Mouse (Mus musculus): ENCODE data around the gene Dcun1d2. TPM values are rescaled to one million over a fixed set of nuclear protein-coding genes. Genes with fewer than 3 reads are reported as not detected.

The Dcun1d2 gene
- total RNA-seq, 2 experiments from 2014 or later: 72.0 to 72.2 TPM

DNA sequence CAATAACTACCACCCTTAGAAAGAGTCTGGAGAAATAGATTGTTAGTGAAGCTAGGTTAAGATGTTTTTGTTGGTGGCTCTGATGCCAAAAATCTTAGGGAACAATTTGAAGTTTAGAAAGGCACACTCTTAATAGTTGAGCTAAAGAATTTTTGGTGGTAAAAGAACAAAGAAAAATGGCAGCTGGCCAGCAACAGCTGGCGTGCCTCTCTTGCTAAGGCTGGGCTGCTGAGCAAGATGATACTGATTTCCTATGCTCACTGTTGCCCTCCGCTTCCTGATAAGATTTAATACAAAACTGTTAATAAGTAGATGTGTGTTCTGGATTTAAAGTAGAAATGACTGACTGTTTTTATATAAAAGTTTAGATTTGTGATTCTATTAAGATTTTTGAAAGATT, 20.4 kb downstream of the Dcun1d2 start:
- intact Hi-C loops (cut with DNase I): no loop called here
- DNase-seq: no peak

- intact Hi-C loops (cut with DNase I): no loop called here
- DNase-seq: no peak
Measured at GRCm38 (mm10) chr8:13263376-13263775, 24.6 kb downstream of the Dcun1d2 start.

DNA sequence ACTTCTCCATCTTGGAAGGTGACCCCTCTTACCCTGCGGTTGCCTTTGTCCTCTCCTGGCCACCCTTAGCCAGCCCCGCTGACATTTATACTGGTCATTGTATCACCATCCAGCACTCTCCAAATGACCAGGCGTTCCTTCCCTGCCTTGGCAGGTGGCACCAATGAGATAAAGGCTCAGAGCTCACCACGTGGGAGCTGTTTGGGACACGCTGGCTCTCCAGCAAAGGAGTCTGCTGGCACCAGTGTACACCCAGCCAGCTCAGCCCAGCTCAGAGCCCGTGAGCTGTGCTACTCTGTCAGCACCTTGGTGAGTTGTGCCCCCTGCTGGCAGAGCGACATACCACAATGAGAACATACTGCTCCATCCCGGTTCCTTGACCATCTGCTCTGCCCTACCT, 33.9 kb downstream of the Dcun1d2 start, which contains the start of gene Adprhl1:
Adprhl1 (minus strand) TSS at position 144 of the 400 bp plus-strand sequence.
- intact Hi-C loops (cut with DNase I): loop anchor here (2.0 kb wide), 1 partner anchor 39 kb away; no protein-coding TSS in a partner anchor
- peak; percentile 67 to 71 for DNase-seq

DNA sequence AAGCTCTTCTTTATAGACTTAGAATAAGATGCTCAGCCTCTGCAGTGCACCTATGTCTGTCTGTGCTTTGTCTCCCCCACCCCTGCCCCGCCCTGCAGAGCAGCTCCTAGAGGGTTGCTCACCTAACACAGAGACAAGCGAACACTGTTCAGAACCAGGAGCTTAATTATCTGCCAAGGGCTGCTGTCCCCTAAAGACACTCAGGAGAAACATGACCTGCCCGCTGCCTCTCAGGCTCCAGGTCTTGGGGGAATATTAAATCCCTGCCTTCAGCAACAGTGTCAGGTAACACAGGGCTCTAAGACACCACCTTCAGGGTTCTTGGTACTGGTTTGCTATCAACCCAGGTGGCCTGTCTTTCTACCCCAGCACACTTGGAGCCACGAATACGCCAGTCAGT, 34.5 kb downstream of the Dcun1d2 start:
- no peak for DNase-seq
- intact Hi-C loops (cut with DNase I): no loop called here

DNA sequence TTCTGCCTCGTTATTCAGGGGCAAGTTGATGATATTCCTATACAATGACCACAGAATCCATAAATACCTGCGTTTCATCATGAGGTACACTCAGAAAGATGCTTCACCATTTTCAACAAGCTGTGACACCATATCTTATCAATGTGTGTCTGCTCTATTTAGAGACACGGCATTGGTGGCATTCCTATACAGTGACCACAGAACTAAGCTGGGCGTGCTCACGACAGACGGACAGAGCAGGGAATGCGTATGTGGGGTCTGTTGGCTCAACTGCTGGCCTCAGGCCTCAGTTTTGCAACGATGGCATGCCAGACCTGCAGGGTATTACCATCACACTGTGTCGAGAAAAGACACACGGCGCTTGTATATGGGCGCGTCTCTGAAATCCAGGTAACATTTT, 35.1 kb downstream of the Dcun1d2 start:
- intact Hi-C loops (cut with DNase I): no loop called here
- DNase-seq: no peak

GRCm38 (mm10) chr8:13244343-13244880, 43.5 kb downstream of the Dcun1d2 start:
- intact Hi-C loops (cut with DNase I): no loop called here
- DNase-seq: no peak

DNA sequence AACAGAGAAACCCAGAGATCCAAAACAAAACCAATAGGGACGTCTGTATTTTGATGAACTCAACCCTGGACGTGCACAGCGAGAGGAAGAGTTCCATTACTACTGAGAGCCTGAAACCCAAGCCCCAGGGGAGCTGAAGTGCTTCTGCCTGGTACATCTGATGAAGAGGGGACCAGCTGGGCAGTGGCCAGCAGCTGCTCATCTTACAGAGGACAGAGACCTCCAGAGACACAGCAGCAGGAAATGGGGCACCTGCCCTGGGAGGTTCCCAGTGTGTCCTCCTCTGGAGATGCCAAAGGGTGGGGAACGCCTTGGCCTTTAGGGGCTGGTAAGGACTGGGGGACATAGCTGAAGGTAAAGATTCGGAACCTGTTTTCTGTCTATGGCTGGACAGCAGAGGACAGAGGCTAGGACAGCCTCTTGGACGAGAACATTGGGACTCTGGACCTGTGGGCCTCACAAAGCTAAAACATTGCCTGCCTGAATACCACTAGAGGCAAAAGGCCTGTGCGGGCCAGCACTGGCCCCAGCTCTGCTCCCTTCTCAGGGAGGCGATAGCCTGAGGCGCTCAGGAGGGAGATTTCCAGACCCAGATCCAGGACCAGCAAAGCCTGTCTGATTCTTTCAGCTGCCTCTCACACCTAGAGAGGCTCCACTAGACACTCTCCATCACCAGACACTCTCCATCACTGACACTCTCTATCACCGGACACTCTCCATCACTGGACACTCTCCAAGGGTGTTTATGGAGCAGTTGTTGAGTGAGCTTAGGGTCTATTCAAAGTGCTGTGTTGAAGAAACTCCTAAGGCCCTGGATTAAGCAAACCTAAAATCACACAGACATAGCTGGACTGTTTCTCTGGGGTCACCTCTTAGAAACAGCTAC, 44.7 kb downstream of the Dcun1d2 start:
- no peak for DNase-seq
- intact Hi-C loops (cut with DNase I): no loop called here

- intact Hi-C loops (cut with DNase I): no loop called here
- no peak for DNase-seq
Measured at GRCm38 (mm10) chr8:13240691-13241090, 47.2 kb downstream of the Dcun1d2 start.

- no peak for DNase-seq
- intact Hi-C loops (cut with DNase I): no loop called here
Measured at GRCm38 (mm10) chr8:13240055-13240454, 47.9 kb downstream of the Dcun1d2 start.

DNA sequence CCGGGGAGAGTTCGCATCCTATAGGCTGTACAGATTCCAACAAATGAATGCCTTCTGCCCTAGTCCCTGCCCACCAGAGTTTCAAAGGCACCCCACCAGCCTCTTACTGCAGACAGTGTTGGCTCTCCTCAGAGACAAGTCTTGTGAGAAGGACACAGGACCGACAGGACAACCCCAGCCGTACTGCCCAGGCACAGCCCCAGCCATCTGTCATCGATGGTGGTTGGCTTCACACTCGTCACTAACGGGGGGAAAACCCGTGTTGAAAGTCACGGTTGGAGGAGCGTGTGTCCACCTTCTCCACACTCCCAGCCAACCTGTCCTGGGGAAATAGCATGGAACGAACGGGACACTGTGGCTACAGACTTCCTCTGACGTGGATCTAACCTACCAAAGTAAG, 53.1 kb downstream of the Dcun1d2 start:
- intact Hi-C loops (cut with DNase I): no loop called here
- no peak for DNase-seq

GRCm38 (mm10) chr8:13230471-13230870, 57.5 kb downstream of the Dcun1d2 start:
- intact Hi-C loops (cut with DNase I): no loop called here
- DNase-seq: no peak

- DNase-seq: no peak
- intact Hi-C loops (cut with DNase I): loop anchor here (10.0 kb wide), 1 partner anchor 255 kb away; no protein-coding TSS in a partner anchor
Measured at GRCm38 (mm10) chr8:13229802-13230201, 58.1 kb downstream of the Dcun1d2 start.

- no peak for DNase-seq
- intact Hi-C loops (cut with DNase I): loop anchor here (10.0 kb wide), 1 partner anchor 254 kb away; no protein-coding TSS in a partner anchor
Measured at GRCm38 (mm10) chr8:13228923-13229610, 58.9 kb downstream of the Dcun1d2 start.

GRCm38 (mm10) chr8:13227184-13227583, 60.7 kb downstream of the Dcun1d2 start:
- intact Hi-C loops (cut with DNase I): loop anchor here (10.0 kb wide), 1 partner anchor 252 kb away; no protein-coding TSS in a partner anchor
- DNase-seq: no peak

GRCm38 (mm10) chr8:13226288-13226687, 61.6 kb downstream of the Dcun1d2 start:
- no peak for DNase-seq
- intact Hi-C loops (cut with DNase I): loop anchor here (10.0 kb wide), 1 partner anchor 251 kb away; no protein-coding TSS in a partner anchor

DNA sequence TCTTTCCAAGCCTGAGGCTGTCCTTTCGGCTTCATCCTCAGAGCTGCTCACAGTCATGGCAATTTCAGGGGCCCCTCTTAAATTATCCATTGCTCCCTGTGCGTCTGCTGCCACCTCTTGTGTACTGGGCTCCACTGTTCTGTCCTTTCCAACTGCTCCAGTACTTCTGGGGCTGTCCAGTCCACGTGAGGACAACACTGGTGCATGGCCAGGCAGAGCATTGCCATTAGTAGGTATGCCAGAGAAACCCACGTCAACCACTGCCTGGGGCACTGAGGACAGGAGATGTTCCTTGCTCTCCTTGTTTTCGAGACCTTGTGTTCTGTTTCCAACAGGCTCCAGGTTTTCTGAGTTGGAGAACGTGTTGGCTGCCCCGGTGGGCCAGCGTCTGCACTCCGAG, 63.5 kb downstream of the Dcun1d2 start:
- no peak for DNase-seq
- intact Hi-C loops (cut with DNase I): loop anchor here (10.0 kb wide), 1 partner anchor 250 kb away; no protein-coding TSS in a partner anchor

- intact Hi-C loops (cut with DNase I): no loop called here
- no peak for DNase-seq
Measured at GRCm38 (mm10) chr8:13218441-13218840, 69.5 kb downstream of the Dcun1d2 start.

GRCm38 (mm10) chr8:13217986-13218385, 69.9 kb downstream of the Dcun1d2 start:
- no peak for DNase-seq
- intact Hi-C loops (cut with DNase I): no loop called here

DNA sequence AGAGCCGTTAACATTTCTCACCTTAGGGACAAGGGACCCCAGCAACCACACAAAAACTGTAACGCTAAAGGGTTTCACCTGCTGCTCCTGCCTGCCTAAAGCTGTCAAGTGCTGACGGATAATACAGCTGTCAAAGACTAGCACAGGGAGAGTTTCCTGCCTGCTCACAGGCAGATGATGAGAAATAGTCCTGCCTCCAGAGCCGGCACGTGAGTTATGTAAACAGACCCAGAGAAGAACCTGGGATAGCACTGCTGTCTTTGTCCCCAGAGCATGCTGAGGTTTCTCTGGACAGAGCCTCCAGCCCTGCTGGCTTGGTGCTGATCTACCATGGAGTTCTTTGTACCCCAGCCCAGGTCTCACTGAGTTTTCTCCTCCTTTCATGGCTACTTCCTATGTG, 70.8 kb downstream of the Dcun1d2 start:
- intact Hi-C loops (cut with DNase I): no loop called here

DNA sequence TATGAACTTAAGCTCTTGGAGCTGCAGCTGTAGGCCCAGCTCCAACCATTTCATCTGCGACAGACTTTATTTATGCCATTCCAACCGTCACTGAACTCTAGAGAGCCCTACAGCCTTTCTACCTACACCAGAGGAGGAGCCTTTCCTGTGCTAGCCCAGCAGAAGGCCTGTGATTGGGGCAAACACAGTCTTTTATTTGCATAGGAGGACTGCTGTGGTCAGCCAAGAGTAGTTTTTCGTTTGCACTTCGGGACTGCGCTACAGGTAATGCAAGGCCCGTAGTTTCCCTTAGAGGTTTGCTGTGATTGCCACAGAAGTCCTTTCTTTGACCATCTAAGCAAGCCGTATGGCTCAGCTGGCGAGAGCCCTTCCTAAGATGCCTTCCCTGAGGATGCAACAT, 71.5 kb downstream of the Dcun1d2 start:
- intact Hi-C loops (cut with DNase I): no loop called here
- no peak for DNase-seq

More for the DNA sequence above, 70.8 kb downstream of the Dcun1d2 start:
- no peak for DNase-seq

Data from gastrocnemius, postnatal 36 days (tissue).